Mouse (Mus musculus) heart, postnatal 36 days (tissue): Measurements from ENCODE around the gene Dlx6. TPM values are rescaled to one million over a fixed set of nuclear protein-coding genes. Genes with fewer than 3 reads are reported as not detected.
A peak's percentile ranks its signal among the peaks of the same experiment; 100 is the strongest.

Experiments used
- DNase-seq, 2 experiments: peaks; one replicate each; pipeline ENCODE4 v3.0.0; 2021 to 2022
- intact Hi-C: fragments of 180-260 bp; cut with DNase I; formaldehyde crosslinking; loops from one replicate; pipeline ENCODE4 v1.15.1; 2025
- total RNA-seq, 2 experiments: library from RNA; stranded (reverse); gene quantifications; 2 replicates each; pipeline ENCODE4 v1.2.3; 2021

Gene Dlx6
- total RNA-seq, 2 experiments from 2014 or later: not detected

- intact Hi-C loops: loop anchor here (5.0 kb wide), 1 partner anchor 82 kb away; the partner anchor contains the start of gene Sdhaf3
- no peak for DNase-seq
These were observed 12.0 kb downstream of the Dlx6 start for GRCm38 (mm10) chr6:6875136-6875535.

DNA sequence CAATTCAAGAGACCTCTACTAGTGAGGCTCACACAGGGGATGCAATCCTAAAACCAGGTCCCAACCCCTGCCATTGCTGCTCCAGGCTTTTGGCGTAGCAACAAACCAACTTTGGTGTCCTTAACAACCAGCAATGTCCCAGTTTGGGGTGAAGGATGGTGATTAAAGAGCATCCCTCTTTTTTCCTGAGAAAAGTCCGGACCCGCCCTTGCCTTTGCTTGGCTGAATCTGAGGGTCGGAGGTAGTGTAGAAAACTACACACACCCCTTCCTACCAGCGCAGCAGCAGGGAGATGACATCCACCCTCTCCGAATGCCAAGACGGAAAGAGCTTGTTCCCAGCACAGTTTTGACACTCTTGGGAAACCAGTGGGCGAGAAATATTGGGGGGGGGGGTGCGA lies 12.5 kb downstream of the Dlx6 start:
- intact Hi-C loops: loop anchor here (5.0 kb wide), 1 partner anchor 82 kb away; the partner anchor contains the start of gene Sdhaf3
- DNase-seq: no peak

DNA sequence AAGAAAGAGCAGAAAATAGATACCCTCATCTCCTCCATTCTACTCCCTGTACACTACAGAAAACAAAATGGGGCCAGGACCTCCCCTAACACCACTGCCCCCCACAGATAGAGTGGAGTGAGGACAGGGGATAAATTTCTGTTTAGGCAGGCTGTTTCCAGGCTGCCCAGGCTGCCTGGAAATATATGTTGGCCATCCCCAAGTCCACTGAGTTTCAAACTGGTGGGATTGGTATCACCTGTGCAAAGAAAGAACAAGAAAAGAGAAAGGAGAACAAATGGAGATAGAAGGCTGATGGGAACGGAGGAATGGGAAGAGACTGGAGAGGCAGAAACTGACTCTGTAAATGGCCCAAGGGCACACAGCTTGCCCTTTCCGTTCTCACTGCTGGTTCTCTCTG lies 13.1 kb downstream of the Dlx6 start:
- no peak for DNase-seq
- intact Hi-C loops: loop anchor here (5.0 kb wide), 1 partner anchor 81 kb away; the partner anchor contains the start of gene Sdhaf3

DNA sequence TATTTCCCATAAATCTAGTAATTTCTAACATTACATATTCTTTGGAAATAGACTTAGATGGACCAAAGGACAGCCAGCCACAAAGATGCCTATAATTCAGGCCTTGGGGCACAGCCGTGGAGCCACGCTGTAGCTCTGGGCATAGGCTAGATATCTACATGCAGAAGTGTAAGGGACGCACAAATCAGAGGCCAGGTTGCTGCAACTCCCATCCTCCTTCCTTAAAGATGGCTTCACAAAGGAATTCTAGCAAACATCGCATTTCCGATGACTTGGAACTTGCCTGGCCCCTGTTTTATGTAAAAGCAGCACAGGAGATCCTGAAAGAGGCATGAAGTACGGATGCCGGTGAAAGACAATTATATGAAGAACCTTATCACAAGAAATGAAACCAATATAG lies 13.6 kb downstream of the Dlx6 start:
- intact Hi-C loops: loop anchor here (5.0 kb wide), 1 partner anchor 81 kb away; the partner anchor contains the start of gene Sdhaf3
- no peak for DNase-seq

DNA sequence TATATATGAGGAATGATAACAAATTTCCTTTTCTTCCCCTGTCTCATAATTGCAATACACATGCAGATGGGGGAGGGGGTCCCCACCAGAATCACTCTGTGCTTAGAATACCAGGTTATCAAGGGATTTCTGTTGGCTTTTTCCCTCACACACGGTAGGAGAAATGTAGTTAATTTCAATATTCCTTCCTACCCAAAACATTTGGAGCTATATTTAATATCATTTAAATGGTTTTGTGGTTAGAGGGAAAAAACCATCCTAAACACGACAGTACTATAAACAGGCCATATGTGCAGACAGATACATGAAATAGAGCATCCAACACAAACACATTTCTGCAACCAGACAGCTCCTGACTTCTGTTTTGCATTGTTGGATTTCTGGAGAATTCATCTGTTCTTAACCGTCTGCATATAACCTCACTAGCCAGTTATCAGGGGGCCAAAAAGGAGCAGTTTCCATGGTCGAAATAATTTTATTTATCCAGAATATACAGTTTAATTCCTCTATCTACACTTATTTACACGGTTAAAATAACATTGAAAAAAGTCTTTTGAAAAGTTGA lies 14.3 kb downstream of the Dlx6 start:
- intact Hi-C loops: loop anchor here (5.0 kb wide), 1 partner anchor 80 kb away; the partner anchor contains the start of gene Sdhaf3
- no peak for DNase-seq

DNA sequence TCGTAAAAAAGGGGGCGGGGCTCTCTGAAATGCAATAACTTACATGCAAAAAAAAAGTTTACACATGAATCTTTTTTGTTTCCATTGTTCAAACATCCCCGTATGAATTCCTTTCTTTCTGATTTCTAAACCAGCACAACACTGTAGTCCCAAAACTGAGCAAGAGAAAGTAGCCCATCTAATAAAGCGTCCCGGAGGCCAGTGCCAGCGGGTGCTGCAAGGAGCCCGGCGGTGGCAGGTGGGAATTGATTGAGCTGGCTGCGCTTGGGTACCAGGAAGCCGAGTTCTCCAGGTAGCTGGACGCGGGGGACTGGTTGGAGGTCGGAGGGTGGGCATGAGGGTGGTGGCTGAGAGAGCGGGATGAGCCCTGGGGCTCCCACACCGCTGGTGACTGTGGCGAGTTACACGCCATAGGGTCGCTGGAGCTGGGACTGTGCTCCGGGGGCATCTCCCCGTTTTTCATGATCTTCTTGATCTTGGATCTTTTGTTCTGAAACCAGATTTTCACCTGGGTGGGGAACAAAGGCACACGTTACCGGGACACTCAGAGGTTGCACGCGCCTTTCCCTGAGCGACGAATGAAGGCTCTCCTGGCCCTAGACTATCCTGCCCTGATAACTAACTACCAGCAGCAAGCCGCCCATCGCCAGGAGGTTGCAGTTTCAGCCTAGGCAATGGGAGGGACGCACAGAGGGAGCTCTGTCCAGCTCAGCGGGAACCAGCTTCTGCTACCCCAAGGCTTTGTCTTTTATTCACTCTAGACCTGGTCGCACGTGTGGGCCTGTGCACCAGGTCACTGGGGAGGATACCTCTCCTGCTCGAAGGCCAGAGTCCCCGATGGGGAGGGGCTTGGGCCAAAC lies 15.1 kb downstream of the Dlx6 start:
- no peak for DNase-seq
- intact Hi-C loops: loop anchor here (5.0 kb wide), 1 partner anchor 79 kb away; the partner anchor contains the start of gene Sdhaf3

- intact Hi-C loops: loop anchor here (5.0 kb wide), 1 partner anchor 78 kb away; the partner anchor contains the start of gene Sdhaf3
These were observed 15.7 kb downstream of the Dlx6 start for GRCm38 (mm10) chr6:6878841-6879291.

GRCm38 (mm10) chr6:6879371-6880325 lies 16.5 kb downstream of the Dlx6 start:
- intact Hi-C loops: loop anchor here (1.0 to 10.0 kb wide), 4 partner anchors 15 to 775 kb away; partner anchors contain the start of gene Sdhaf3
- no peak for DNase-seq

More at GRCm38 (mm10) chr6:6878841-6879291, 15.7 kb downstream of the Dlx6 start:
- DNase-seq: no peak

GRCm38 (mm10) chr6:6880361-6881114 lies 17.4 kb downstream of the Dlx6 start:
- intact Hi-C loops: loop anchor here (1.0 to 10.0 kb wide), 3 partner anchors 16 to 776 kb away; no protein-coding TSS in a partner anchor
- DNase-seq: no peak

DNA sequence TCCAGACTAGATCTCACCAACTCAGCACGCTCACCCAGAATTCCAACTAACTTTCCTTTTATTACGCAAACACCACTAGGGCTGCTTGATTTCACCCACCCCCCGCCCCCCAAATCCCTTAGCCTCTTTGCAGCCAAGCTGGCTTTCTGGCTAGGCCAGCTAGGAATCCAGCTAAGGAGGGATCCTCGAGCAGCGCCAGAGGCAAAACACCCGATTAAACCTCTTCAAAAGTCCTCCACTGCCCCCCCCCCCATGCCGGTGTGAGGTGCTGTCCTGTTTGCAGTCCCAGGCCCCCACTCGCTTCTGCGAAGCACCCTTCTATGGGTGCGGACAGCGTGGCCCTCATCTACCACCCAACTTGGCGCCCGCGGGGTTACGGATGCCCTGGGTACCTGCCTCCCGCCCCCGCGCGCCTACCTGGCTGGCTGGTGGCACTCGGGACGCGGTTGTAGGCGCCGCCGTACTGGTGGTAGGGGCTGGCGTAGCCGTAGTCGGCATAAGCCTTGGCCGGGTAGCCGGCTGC lies 18.0 kb downstream of the Dlx6 start:
- intact Hi-C loops: loop anchor here (10.0 kb wide), 2 partner anchors 586 to 776 kb away; no protein-coding TSS in a partner anchor
- no peak for DNase-seq

DNA sequence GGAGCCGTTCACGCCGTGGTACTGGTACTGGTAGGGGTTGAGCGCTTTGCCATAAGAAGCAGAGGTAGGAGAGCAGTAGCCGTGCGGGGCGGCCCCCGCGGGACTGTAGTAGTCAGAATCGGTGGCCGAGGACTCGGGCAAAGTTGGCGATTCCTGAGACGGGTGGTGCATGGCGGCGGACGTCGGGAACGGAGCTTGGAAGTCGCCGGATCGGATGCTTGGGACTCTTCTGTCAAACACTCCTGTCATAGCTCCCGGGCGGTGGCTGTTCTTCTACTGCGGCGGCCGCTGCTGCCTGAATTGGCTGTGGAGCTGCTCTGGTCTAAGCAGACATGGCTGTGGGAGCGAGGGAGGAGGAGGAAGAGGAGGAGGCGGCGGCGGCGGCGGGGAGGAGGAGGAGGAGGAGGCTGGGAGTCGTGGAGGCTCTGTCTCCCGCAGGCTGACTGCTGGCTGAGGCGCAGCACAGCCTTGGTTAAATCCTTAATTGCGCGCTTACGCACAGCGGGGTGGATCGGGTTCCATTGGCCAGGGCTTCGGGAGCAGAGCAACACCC lies 18.6 kb downstream of the Dlx6 start, which contains the start of gene Dlx5:
TSS of gene Dlx5 (minus strand) at position 448 of the 553 bp plus-strand sequence.
- intact Hi-C loops: loop anchor here (10.0 kb wide), 2 partner anchors 587 to 777 kb away; no protein-coding TSS in a partner anchor
- DNase-seq: peak; percentile 26 to 42

DNA sequence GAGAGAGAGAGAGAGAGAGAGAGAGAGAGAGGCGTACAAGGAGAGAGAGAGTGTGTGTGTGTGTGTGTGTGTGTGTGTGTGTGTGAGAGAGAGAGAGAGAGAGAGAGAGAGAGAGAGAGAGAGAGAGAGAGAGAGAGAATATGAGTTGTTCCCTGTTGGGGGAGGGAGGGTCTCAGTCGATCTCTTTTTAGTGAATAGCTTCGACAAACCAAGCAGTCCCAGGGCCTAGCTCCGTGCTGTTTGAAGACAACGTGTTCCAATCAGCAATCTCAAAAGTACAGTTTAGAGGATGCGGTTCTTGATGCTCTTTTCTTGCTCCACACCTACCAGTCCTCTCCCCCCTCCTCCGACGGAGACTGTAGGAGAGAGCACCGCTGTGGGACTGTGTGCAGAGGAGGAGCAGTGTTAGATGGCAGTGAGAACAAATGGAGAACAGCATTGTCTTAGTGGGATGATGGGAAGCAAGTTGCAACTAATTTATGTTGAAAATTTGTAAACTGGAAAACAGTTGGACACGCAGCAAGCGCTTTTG lies 19.2 kb downstream of the Dlx6 start:
- DNase-seq: no peak
- intact Hi-C loops: loop anchor here (10.0 kb wide), 2 partner anchors 588 to 778 kb away; no protein-coding TSS in a partner anchor

DNA sequence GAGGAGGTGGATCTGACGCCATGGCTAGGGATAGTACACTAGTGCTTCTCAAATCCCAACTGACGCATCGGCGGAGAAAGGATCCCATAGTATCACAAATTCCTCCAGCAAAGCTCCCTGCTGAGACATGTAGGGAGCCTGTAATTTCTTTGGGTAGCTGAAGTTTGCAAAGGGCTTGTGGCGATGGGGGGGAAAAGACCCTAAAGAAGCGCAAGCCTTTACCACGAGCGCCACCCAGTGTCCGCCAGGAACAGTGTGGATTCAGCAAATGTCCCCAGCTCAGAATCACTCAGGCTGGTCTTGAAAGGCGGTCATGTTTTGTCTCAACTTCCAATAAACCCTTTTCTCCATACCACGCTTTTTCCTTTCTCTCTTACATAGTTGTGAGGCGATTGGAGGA lies 21.8 kb downstream of the Dlx6 start:
- intact Hi-C loops: loop anchor here (1.0 to 10.0 kb wide), 4 partner anchors 590 to 1027 kb away; no protein-coding TSS in a partner anchor
- DNase-seq: peak; percentile 55 to 68

- intact Hi-C loops: loop anchor here (10.0 kb wide), 2 partner anchors 591 to 781 kb away; no protein-coding TSS in a partner anchor
- no peak for DNase-seq
These were observed 23.1 kb downstream of the Dlx6 start for GRCm38 (mm10) chr6:6886225-6886624.

DNA sequence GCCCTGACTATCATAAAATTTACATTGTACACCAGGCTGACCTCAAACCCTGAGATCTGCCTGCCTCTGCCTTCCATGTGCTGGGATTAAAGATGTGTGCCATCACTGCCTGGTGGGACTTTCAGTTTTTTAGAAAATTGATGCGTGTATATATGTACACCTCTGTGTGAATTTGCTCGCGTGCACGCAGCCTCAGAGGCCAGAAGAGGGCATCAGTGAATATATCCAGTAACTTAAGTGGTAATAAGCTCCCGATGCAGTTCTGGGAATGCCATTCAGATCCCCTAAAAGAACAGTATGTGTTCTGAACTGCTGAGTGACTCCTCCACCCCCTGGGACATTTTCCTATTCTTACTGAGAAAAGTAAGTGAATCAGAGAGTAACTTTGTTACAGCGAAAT lies 26.9 kb downstream of the Dlx6 start:
- intact Hi-C loops: no loop called here
- no peak for DNase-seq

DNA sequence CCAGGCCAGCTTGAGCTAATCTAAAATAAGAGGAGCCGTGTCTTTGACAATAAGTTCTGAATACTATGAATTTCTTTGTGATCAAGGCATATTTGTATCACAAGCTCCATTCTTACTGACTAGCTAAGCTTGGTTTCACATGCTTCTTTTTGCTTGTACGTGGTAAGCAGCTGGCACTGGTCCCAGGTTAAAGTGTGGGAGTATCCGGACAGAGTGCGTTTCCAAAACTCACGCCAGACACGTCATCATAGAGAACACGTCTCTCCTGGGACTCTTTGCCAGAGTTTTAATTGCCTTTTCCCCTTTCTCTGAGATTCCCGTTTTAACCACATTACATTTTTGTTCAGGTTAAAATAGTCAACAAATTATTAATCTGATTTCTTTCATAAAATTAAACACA lies 46.5 kb downstream of the Dlx6 start:
- DNase-seq: peak; percentile 71 to 77
- intact Hi-C loops: no loop called here

GRCm38 (mm10) chr6:6914304-6914703 lies 51.2 kb downstream of the Dlx6 start:
- DNase-seq: no peak
- intact Hi-C loops: loop anchor here (2.0 to 10.0 kb wide), 2 partner anchors 908 to 1270 kb away; no protein-coding TSS in a partner anchor
